Mouse (Mus musculus): ENCODE measurements around the gene Car8. TPM values are rescaled to one million over a fixed set of nuclear protein-coding genes. Genes with fewer than 3 reads are reported as not detected.
"Not testable (repeated sequence)": the region's sequence is repeated elsewhere in the genome, so short reads cannot be mapped to it uniquely, and the experiment has no call there.

The Car8 gene
- polyA plus RNA-seq, 1 experiment from 2014 or later = 1.2 TPM

DNA sequence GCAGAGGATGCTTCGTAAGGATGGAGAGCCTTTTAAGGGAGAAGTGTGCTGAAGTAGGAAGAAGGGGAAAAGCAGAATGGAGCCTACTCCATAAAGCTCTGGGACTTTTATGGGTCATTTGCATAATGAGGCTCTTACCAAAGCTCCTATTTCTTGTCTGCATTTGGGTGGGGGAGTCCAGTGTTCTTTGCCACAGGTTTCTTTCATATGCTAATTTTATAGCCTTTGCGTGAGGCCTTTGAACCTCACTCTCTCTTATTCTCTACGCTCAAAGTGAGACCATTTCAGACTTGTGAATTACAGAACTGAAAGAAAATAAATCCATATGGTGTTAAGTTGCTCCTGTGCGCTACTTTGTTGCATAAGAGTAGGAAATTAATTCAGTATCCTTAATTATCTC, 140.8 kb downstream of the Car8 start:
- Histone ChIP-seq H3K4me2 (replicated peaks) (no peak overlapping the region), H3K36me3 (no peaks in the 10 kb centered on the region), H3K27me3 (replicated peaks) (no peaks in the 10 kb centered on the region), H3K4me3 (no peak overlapping the region), H3K4me1 (0 out of 2 replicates have a peak, but pooled peaks cover 5% of the 10 kb centered on the region), H3K9me3 (no peaks in the 10 kb centered on the region), H3K9ac (no peak overlapping the region), H3K27ac (no peak overlapping the region)
- ATAC-seq (ENCODE audit: low FRiP score, low read depth) = peak; percentile 84
- 11% methylated on average over 4 of the region's 4 CpGs for WGBS

DNA sequence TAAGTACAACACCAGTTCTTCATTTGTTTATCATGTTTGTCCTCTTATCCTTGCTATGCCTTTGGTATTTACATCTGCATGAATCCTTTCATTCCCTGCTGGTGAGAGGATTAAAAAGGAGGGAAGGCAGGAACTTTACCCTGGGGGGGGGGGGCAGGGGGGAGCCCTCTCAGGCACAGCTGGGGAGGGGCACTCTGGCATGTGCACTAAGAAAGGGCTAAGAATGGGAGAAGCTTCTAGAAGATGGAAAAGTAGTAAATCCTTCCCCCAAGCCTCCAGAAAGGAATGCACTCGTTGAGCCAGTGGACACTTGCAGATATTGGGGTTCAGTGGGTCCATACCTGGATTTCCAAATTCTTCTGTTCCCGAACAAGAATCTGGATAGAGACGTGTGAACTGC, 141.2 kb downstream of the Car8 start:
- no peak overlapping the region for H3K9ac ChIP-seq
- WGBS = 17% methylated on average over 3 of the region's 3 CpGs
- H3K4me1 ChIP-seq = 0 out of 2 replicates have a peak, but pooled peaks cover 5% of the 10 kb centered on the region
- ATAC-seq (ENCODE audit: low FRiP score, low read depth) = peak; percentile 41
- H3K36me3 ChIP-seq = no peaks in the 10 kb centered on the region
- no peak overlapping the region for H3K27ac ChIP-seq
- H3K9me3 ChIP-seq = no peaks in the 10 kb centered on the region
- H3K27me3 ChIP-seq (replicated peaks) = no peaks in the 10 kb centered on the region
- H3K4me2 ChIP-seq (replicated peaks) = no peak overlapping the region
- no peak overlapping the region for H3K4me3 ChIP-seq

DNA sequence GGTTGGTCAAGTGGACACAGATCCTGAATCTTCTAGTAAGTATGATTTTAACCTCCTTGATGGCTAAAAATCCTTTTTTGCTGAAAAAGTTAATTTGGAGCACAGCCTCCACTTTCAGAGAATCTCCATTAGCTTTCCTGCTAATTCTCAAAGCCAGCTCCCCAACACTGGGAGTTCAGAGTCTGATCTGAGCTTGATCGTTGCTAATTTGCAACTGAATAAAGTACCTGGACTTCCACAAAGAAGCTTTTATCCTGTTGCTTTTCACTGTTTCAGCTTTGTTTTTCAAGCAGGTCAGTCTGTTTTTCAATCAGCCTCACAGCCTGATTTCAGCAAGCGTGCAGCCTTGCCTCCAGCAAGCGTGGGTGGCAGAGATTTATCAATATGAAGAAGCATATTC, 145.3 kb downstream of the Car8 start:
- 67% methylated on average over 3 of the region's 3 CpGs for WGBS

More for the DNA sequence above, 145.3 kb downstream of the Car8 start:
- H3K27ac ChIP-seq; H3K36me3 ChIP-seq; H3K9me3 ChIP-seq; H3K4me2 ChIP-seq (replicated peaks); H3K4me1 ChIP-seq; H3K9ac ChIP-seq; ATAC-seq (ENCODE audit: low FRiP score, low read depth); H3K27me3 ChIP-seq (replicated peaks); H3K4me3 ChIP-seq: not testable (repeated sequence)

Small RNAs within 50 kb of the gene (microRNA-seq; reads per million reads assigned to microRNA genes)
- gene Gm25355 = not detected

Measured in neural tube, embryonic 12.5 days (tissue).